Mouse (Mus musculus) liver, embryonic 14.5 days (tissue): Measurements from ENCODE around the gene Ccdc28b.

ENCODE experiments used
- CTCF ChIP-seq: IDR thresholded peaks from 2 replicates; pipeline ENCODE4 v1.5.1; 2016; ENCODE audit warnings: antibody characterized with exemption, low read depth, control low read depth
- EP300 ChIP-seq: IDR thresholded peaks from 2 replicates; pipeline ENCODE4 v1.6.1; 2016; ENCODE audit warnings: antibody characterized with exemption, low read depth

DNA sequence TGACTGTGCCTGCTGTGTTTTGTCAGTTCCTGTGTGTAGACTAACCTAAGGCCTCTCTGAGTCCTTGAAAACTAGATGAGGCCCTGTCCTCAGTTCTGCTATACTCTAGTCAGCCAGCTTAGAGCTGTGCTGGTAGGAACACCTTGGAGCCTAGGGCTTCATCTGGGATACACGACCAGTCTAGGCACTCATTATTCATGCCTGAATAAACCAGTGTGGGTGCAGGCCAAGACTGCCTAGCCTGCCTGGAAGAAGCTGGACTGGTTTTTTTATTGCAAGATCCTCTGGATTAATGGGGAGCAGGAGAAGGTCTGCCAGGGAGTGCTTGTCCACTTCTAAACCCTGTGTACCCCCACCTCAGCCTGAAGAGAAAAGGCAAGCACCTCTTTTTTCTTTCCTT lies 36.8 kb downstream of the Ccdc28b start:
- TF ChIP-seq CTCF = no peak
- TF ChIP-seq EP300 = no peak
